Mouse (Mus musculus): Measurements from ENCODE around the gene Acad12. TPM values are rescaled to one million over a fixed set of nuclear protein-coding genes. Genes with fewer than 3 reads are reported as not detected.
"Not testable (repeated sequence)": the region's sequence is repeated elsewhere in the genome, so short reads cannot be mapped to it uniquely, and the experiment has no call there.

Acad12 gene
- polyA plus RNA-seq (2012; rRNA removed), result 6.6 and 8.4 TPM in 2 replicates

DNA sequence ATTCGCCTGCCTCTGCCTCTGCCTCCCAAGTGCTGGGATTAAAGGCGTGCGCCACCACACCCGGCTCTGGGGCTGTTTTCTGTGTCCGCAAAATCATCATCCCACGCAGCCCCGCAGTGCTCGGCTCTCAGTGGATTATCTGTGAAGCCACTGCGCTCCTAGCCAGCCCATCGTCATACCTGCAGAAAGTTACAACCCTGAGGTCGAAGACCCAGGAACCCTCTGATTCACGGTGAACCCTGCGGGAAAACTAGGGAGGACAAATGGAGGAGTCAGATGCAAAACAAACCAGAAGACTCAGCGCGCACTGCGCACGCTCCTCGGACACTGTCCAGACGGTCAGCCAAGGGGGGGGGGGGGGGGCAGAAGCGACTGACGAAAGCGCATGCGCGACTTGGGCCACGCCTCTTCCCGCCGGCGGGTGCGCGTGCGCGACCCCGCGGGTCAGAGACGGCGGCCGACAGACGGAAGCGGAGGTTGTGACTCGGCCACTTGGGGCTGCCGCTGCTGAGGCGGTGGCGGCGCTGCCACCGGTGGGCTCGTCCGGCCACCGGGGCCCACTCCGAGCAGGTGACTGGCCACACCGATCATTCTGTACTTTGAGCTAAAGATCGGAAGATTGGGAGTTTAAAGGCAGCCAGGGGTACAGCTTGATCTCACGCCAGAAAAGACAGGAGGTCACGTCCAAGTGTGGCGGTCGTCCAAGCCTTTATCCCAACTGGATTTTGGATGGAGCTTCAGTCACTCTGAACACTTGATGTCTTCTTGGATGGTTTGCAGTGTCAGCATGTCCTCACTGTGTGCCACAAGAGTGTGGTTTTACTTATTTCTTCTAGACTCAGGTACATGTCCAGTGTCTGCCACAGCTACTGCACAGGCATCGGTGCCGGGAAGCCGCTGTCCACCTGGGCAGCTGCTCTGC, at the start of gene Acad12:
Gene Acad12 (minus strand): TSS at position 347 of the 922 bp plus-strand sequence.
- under 1% methylated on average over 58 of the region's 58 CpGs for WGBS

DNA sequence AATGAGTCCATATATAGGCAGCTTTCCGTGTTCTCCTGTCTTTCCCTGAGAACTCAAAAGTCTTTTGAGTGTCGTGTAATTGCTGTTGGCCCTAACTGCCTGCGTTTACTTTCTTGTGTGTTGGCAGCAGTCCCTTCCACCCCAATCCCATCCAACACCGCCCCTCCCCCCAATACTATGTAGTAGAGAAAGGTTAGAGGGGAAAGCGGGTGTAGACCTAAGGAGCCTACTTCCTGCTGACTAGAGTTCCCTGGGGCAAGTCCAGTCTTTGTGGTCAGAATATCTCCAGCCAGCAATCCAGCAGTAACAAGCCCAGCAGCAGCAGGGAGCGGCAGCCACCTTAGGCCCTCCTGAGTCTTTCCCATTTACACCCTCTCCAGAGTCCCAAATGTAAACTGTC, 49.7 kb upstream of the Acad12 start:
- DNase-seq (ENCODE audit: low read depth, low spot score), result no peak
- 46% methylated on average over 6 of the region's 6 CpGs for WGBS

More for the DNA sequence above, at the start of gene Acad12:
- peak; percentile 39 for DNase-seq (ENCODE audit: low read depth, low spot score)

DNA sequence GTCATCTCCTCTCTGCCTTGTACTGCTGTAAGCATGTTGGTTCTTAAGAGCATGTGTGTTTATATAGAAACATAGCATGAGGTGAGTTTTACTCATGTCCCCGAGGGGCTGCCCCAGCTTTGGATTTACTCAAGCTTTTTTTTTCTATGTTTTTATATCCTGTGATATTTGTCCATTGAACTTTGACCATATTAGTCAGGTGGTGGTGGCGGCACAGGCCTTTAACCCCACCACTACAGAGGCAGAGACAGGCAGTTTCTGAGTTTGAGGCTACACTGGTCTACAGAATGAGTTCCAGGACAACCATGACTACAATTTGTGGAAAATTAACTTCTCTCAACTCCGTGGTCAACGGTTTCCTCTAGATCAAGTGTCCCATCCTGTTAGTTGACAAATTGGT, 48.3 kb upstream of the Acad12 start:
- no peak for DNase-seq (ENCODE audit: low read depth, low spot score)
- WGBS, result 64% methylated on average over 4 of the region's 4 CpGs

DNA sequence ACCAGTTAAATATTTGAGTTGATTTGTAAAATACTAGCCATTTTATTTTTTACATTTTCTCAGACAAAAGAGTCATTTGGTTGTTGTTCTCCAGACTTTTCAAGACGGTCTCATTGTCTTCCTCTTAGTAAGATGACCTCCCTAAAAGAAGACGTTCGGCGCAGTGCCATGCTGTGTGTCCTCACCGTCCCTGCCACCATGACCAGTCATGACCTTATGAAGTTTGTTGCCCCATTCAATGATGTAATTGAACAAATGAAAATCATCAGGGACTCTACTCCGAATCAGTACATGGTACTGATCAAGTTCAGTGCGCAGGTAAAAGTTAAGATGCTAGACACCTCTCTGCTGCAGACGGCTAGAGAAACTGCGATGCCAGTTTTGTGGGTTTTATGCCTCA, 46.2 kb upstream of the Acad12 start:
- 96% methylated on average over 9 of the region's 9 CpGs for WGBS
- DNase-seq (ENCODE audit: low read depth, low spot score), result no peak

DNA sequence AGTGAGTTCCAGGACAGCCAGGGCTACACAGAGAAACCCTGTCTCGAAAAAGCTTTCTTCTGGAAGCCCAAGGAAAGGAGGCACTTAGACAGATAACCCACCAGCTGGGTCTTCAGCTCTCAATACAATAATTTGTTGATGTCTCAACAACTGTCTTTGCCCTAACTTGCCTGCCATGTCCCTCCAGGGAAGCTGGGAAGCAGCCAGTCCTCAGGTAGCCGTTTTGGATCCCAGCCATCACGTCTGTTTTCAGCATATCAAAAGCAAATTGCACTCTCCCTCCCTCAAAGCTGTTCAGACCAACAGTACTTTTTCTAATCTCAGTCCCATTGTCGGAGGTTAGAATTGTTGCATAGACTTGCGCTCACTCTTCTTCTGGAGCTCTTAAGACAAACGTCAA, 45.3 kb upstream of the Acad12 start:
- no peak for DNase-seq (ENCODE audit: low read depth, low spot score)
- 88% methylated on average over 6 of the region's 6 CpGs for WGBS

DNA sequence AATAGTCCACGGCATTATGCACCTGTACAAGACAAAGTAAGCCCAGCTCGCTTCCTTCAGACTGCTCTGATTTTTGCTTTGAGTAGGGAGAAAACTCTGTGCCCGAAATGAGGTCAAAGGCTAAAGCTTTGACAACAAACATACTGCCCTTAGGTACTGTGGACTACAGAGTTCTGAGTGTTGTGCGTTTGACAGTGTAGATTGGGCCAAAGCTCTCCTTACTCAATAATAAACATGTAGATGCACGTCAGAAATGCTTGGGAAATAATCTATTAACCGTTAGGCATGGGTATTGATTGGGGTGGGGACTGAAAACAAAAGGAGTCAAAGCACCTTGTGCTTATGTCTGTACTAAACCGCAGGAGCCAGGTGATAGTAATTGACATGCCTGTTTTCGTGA, 44.7 kb upstream of the Acad12 start:
- no peak for DNase-seq (ENCODE audit: low read depth, low spot score)

DNA sequence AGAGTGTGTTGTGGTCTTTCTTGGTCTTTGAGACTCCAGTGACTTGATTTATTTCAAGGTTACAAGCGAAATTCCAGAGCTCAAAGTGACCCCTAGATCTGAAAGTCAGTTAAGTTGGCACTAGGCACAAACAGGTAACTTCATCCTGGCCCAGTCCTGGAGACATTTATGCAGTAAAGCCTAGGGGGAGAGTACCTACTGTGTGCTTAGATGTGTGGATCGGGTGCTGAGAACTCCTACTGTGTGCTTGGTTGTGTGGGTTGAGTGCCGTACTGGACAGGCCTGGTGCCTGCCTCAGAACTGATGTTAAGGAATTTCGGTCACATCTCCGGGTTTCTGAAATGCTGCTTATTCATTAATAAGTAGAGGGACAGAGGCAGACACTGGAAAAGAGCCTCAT, 42.8 kb upstream of the Acad12 start:
- 89% methylated on average over 5 of the region's 5 CpGs for WGBS
- no peak for DNase-seq (ENCODE audit: low read depth, low spot score)

More for the DNA sequence above, 44.7 kb upstream of the Acad12 start:
- WGBS, result 84% methylated on average over 8 of the region's 8 CpGs

DNA sequence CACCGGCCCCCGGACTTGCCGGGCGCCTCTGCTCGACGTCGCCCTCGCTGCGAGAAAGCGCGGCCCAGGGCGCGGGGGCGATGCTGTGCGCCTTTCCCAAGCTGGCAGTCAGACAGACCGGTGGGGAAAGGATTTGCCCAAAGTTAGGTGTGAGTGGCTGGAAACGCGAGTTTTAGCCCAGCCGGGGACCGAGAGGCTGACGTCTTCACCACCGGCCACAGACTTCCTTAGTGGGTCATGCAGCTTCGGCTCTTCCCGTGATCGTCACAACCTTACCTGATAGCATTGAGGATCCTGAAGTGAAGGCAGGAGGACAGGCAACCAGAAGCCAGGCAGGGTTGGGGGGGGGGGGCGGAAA, 42.1 kb upstream of the Acad12 start:
- 0% methylated on average over 26 of the region's 26 CpGs for WGBS

DNA sequence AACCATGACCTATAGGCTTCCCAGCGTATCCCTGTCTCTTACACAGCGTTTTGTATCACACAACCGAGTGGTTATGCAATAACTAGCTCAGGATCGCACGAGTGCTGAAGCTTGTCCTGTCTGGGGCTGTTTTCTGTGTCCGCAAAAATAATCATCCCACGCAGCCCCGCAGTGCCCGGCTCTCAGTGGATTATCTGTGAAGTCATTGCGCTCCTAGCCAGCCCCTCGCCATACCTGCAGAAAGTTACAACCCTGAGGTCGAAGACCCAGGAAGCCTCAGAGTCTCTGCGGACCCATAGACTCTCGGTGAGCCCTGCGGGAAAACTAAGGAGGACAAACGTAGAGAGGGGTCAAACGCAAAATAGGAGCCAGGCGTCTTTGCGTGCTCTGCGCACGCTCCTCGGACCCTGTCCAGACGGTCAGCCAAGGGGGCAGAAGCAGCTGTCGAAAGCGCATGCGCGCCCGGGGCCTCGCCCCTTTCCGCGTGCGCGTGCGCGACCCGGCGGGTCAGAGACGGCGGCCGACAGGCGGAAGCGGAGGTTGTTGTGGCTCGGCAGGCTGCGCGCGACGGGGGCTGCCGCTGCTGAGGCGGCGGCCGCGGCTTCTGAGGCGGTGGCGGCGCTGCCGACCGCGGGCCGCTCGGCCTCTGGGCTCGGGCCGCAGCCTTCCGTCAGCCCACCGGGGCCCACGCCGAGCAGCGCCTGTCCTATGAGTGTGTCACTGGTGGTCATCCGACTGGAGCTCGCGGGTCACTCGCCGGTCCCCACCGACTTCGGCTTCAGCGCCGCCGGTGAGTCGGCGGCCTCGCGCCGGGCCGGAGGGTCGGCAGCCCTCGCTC, 41.5 kb upstream of the Acad12 start, which contains the start of the genes Acad10 and Brap:
Gene Acad10 (minus strand): TSS at position 456 of the 838 bp plus-strand sequence.
Gene Brap (plus strand): TSS at position 505 of the 838 bp plus-strand sequence.
- DNase-seq (ENCODE audit: low read depth, low spot score), result peak; percentile 67
- under 1% methylated on average over 85 of the region's 85 CpGs for WGBS

More for the DNA sequence above, 42.1 kb upstream of the Acad12 start:
- DNase-seq (ENCODE audit: low read depth, low spot score), result no peak

DNA sequence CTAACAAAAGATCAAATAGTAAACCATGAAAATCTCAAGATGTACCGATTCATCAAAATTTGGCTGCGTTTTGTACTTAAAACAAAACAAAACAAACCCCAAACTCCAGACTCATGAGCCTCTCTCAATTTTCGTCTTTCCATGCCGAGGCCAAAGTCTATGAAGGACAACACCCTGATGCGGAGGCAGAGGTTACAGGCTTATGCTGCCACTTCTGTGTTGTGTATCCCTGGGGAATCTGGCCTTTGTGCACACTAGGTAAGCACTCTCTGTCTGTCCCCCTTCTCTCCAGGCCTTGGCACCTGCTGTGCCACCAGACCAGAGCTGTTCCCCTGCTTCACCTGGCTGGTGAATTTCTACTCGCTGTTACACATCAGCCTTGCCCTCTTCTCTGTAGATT, 38.9 kb upstream of the Acad12 start:
- 75% methylated on average over 6 of the region's 6 CpGs for WGBS

DNA sequence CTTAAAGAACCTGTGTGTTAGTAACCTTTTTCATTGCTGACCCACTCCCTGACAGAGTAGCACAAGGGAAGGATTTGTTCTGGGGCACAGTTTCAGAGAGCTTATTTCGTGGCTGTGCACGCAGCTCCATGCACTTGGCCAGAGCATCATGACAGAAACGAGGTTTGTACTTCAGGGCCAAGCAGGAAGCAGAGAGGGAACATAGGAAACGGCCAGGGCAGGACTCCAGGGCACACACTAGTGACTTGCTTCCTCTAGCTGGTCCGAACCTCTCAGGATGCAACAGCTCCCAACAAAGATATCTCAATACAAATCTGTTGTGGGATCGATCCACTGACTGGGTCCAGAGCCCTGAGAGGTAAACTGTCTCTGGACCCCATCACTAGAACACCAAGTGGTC, 38.1 kb upstream of the Acad12 start:
- not testable (repeated sequence) for DNase-seq (ENCODE audit: low read depth, low spot score)
- WGBS, result 67% methylated on average over 6 of the region's 6 CpGs

More for the DNA sequence above, 38.9 kb upstream of the Acad12 start:
- not testable (repeated sequence) for DNase-seq (ENCODE audit: low read depth, low spot score)

DNA sequence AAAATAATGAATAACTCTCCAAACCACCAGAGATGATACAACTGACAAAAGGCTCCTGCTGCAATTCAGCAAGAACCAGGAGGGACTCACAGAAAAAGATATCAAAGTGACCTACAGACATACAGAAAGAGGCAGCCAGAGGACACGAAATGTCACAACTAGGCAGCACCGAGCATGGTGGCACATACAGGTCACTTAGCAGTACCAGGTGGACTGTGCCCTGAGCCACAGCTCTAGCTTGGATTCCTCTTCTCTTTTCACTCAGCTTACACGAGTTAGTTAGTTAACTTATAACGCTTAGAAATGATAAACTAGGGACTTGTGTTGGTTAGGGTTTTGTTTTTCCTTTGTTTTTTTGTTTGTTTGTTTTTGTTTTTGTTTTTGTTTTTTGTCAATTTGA, 35.8 kb upstream of the Acad12 start:
- WGBS, result 85% methylated on average over 4 of the region's 4 CpGs
- DNase-seq (ENCODE audit: low read depth, low spot score), result no peak

DNA sequence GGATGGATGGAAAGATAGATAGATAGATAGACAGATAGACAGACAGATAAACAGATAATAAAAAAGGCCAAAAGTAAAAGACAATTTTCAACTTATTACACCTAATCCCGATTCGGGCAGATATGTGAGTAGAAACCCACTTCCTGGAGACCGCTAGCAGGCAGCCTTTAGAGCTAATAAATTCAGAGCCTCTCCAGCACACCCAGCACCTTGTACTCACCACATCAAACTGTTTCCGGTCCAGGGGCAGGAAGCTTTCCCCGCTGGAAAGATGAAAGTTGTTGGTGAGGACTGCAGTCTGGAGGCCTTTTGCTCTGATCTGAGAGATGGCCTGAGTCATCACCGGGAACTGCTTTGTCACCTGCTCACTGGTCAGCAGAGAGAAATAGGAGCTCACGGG, 30.4 kb upstream of the Acad12 start:
- DNase-seq (ENCODE audit: low read depth, low spot score), result no peak
- 75% methylated on average over 7 of the region's 7 CpGs for WGBS

DNA sequence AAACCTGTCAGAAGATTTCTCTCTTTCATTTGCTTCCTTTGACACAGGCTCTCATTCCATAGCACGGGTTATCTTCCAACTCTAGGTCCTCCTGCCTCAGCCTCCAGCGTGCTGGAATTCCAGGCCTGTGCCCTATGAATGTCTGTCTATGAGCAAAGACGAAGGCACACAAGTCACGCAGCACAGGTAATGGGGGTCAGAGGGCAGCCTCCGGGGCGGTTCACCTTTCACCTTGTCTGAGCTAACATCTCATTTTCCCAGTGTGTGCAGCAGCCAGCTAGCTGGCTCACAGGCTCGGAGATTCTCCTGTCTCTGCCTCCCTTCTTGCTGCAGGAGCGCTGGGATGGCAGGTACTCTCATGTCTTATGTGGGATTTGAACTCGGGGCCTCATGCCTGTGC, 20.9 kb upstream of the Acad12 start:
- DNase-seq (ENCODE audit: low read depth, low spot score), result no peak
- WGBS, result 91% methylated on average over 9 of the region's 9 CpGs

DNA sequence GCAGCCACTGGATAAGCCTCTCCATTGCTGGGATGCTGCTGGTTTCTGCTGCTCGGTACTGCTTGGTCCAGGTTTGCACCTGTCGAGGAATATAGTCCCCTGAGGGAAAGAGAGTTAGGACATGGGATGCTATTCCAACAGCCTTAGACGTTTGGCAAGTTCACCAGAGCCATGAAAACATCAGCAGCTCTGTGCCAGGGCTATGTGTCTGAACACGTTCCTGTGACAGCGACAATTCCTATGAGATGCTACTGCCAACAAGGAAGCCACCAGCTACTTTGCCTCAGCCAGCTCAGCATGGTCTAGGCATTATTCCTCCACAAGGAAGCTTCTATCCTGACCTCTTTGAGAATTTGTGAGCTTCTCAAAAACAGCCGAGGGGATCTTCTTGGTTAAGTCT, 18.6 kb upstream of the Acad12 start:
- 84% methylated on average over 6 of the region's 6 CpGs for WGBS

DNA sequence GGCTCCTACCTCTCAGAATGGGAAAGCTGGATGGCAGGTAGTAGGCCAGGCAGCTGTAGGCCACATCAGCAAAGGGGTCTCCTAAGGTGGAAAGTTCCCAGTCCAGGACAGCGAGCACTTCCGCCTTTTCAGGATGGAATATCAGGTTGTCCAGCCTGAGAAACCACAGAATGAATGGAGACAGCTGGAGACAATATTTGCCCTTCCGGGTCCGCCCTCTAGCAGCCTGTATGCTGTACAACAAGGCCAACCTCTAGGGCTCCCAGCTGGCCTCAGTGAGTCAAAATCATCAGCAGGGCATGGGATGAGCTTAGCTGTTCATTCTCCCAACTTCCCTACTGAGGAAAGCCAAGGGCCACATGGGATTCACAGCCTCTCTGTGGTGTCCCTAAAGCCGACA, 15.9 kb upstream of the Acad12 start:
- WGBS, result 88% methylated on average over 5 of the region's 5 CpGs
- no peak for DNase-seq (ENCODE audit: low read depth, low spot score)

More for the DNA sequence above, 18.6 kb upstream of the Acad12 start:
- no peak for DNase-seq (ENCODE audit: low read depth, low spot score)

DNA sequence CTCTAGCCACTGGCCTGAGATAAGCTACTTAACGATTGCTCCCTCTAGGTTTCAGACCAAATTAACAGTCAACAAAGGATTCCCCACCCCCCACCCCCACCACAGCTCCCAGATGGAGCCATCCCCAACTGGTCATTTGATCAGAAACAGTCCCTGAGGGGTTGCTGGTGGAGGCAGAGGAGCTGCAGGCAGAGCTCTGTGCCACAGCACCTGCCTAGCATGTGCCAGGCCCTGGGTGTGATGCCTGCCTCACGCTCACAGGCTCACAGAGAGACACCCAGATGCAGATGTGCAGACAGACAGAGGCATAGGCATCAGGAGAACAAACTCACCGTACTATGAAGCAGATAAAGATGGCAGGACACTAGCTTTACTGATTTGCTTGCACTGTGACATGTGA, 14.1 kb upstream of the Acad12 start:
- WGBS, result 55% methylated on average over 3 of the region's 3 CpGs

DNA sequence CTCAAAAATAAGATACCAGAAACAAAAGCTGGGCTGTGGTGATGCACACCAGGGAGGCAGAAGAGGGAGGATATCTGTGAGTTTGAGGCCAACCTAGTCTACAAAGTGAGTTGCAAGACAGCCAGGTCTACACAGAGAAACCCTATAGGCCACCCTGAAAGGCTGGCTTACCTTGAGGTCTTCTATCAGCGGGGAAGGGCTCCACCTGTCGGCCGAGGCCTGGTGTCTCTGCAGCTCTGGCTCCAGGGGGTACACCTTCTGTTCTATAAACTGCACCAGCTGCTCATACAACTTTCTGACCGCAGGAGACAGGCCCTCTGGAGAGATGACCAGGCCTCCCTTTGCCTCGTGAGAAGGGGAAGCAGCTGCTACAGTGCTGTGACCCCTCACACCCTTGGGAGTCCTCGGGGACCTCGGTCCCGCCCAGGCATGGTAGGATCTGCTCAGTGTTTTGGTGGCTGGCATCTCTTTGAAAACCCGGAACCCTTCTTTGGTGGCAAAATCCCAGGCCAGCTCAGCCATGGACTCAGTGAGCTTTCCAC, 12.4 kb upstream of the Acad12 start:
- not testable (repeated sequence) for DNase-seq (ENCODE audit: low read depth, low spot score)
- 70% methylated on average over 8 of the region's 9 CpGs for WGBS

More for the DNA sequence above, 14.1 kb upstream of the Acad12 start:
- DNase-seq (ENCODE audit: low read depth, low spot score), result no peak

DNA sequence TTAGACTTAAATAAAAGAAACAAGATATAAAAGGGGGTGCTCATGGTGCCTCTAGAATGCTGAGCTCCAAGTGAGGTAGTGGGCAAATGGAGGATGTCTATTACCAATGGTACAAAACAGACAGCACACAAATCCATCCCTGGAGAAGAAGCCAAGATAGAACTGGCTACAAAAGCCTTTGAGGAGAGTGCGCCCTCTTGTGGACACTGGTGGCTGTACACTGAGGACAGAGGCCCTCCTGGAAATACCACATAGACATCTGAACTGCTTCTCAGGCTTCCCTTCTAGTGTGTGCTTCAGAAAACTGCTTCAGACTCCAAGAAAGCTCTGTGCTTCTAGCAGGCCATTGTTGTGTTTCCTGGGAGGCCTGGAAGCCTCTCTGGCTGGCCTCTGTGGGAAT, 9.1 kb upstream of the Acad12 start:
- no peak for DNase-seq (ENCODE audit: low read depth, low spot score)
- 0% methylated on average over 1 of the region's 1 CpGs for WGBS

DNA sequence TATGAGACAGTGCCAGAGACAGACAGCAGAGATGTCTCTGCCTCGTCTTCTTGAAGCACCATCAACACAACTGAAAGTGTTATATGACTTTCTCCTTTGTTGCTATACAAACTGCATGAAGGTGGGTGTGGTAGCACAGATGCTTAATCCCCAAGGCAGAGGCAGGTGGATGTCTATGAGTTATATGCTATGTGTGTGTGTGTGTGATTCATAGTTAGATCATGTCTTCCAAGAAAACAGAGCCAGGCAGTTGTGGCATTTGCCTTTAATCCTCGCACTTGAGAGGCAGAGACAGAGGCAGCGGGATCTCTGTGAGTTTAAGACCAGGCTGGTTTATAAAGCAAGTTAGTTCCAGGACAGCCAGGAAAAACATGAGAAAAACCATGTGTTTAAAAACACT, 4.5 kb upstream of the Acad12 start:
- 72% methylated on average over 3 of the region's 3 CpGs for WGBS
- no peak for DNase-seq (ENCODE audit: low read depth, low spot score)

Measured in large intestine, adult 2 months (tissue).